Mouse (Mus musculus) kidney, postnatal 4 days (tissue): ENCODE results near the gene Zg16.

ENCODE experiments used
- DNase-seq, 2 experiments: peaks; one replicate each; pipeline ENCODE4 v3.0.0; 2021; ENCODE audit warnings: mixed read lengths in 2 of 2

The Zg16 gene

DNA sequence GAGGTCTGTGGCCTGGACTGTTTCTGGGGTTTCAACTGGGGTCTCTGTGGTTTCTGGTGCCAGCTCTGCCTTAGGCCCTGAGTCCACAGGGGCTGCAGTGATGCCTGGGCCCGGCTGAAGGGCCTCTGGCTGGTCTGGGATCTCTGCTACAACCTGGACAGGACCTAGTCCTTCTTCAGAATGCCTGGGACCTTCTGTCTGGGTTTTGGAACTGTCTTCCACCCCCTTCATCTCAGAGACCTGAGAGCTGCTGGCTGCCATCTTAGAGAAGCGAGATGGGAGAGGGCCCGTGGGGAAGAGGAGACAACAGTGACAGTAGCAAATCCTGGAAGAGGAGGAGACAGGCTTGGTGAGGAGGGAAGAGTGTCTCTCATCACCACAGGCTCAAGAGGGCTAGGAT, 67.1 kb downstream of the Zg16 start:
- no peak for DNase-seq

DNA sequence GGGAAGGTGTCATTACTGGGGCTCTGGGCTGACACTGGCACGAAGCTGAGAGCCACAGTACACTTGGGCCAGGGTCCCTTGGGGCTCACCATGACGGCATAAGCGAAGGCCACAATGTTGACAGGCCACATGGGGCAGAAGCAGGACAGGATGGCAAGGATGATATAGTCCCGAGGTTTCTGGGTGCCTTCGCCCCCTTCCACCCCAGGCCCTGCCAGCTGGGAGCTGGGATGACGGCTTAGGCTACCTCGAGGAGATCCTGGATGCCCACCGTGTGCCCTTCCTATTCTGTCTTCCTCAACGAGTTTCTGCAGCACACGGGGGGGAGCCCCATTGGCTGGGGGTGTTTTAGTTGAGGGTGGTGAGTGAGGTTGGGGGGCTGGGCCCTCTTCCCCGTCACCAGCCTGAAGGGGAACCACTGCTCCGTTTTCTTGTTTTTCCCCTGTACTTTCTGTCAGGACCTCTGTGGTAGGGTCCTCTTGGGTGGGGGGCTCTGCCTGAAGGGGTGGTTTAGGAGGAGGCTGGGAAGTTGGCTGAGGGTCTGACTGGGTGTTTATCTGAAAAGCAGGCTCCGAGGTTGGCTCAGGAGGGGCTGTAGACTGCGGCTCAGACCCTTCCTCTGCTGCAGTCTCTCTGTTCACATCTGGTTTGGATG, 67.7 kb downstream of the Zg16 start:
- no peak for DNase-seq

DNA sequence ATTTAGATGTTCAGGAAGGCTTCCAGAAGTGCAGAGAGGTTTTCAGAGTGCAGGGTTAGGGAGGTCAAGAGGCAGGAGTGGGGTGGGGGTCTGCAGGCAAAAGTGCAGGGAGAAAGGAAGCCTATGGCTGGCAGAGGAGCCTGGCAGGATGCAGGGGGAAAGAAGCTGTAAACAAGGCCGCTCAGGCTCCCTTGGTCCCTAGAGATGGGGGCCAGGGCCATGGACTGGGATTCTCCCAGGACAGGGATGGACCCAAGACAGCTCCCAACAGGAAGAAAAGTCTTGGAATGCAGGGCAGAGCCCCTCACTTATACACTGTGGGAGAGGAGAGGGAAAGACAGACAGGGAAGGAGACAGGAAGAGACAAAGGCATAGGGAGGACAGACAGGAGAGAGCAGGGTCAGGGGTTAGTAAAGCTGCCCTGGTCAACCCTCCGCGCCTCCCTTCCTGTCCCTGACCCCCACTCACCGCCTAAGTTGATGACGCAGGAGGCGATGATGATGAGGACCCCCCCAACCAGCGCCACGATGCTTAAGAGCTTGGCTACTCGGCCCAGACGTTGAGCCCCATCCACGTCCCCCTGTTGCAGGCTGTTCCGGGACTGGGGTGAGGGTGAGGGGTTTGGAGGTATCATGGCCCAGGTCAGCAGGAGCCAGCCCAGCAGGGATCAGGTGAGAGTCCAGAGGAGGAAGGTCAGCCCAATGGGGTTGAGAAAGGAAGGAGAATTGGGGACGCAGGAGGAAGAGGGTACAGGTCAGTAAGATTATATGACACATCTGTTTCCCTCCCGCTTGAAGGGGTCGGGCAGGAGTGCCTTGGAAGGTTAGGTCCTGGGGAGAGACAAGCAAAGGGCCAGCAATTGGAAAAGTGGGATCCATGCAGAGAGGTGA, 68.5 kb downstream of the Zg16 start:
- DNase-seq = no peak

DNA sequence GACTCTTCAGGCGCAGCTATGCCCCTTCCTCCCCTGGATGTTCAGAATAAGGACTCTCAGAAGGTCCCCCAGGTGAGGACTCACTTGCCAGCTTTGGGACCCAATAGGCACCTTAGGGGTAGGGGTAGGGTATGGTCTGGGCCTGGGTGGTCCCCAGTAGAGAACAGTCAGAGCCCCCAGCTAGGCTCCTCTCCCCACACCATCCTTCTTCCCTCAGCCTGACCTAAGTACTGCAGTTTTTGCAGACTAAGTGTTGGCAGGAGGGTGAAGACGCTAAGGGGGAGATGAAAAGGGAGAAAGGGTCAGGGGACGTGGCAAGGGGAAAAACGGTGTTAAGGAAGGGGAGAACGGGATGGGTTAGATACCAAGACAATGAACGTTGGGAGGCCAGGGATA, 69.2 kb downstream of the Zg16 start:
- DNase-seq = no peak

DNA sequence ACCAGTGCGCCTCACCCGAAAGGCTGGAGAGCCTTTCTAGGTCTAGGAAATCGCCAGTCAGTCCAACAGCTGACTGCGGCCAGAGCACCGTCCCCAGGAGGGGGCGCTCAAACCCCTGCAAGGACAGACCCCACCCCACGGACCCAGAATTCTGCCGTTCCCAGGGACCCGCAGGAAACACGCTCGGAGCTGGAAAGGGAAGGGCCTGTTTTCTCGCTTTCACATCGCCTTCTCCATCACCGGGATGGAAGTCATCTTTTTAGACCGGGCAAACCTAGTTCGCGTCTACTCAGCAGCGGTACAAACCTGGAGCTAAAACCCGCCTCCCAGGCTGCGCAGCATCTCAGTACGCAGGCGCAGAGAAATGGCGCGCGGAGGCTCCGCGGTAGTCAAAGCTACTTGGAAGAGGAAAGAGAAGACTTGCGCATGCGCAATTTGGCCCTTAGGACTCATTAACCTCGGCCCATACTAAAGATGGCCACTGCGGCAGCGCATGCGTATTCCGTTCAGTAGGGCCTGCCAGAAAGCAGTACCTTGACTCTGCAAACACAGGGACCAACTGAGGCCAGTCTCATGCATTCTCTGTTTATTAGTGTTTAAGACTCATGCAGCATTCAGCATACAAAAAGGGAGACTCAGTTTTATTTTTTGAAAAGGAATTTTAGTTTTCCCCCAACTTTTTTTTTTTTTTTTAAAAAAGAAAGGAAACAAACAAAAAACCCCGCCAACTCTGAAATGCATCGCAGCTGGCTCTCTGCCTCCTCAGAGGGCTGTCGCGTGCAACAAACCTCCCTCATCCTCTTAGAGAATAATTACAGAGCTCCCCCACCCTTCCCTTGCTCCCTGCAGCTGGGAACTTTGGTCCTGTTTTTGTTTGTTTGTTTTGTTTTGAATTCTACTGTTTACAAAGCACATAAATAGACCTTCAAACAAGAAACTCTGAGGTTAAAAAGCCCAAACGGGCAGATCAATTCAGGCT, 69.9 kb downstream of the Zg16 start, which contains the start of gene Pagr1a:
TSS of gene Pagr1a (minus strand) at position 382 of the 979 bp plus-strand sequence.
- DNase-seq = peak; percentile 97 to 99

DNA sequence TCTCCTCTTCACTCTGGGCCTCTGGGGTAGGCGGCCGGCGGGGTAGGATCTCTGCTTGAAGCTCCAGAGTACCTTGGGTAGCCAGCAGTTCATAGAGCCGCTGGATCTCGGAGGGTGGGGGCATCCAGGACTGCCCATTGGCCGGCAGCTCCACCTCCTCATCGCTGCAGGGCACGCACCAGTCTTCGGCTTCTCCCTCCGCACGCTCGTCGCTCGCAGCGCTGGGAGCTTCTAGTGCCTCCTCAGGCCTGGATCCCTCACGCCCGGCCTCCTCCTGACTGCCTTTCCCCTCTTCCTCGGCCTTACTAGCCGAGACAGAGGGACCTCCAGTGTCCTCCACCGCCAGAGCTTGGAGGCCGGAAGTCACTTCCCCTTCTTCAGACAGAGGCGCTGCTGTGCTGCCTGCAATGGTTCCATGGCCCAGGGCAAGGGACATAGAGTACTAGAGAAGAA, 70.6 kb downstream of the Zg16 start:
- DNase-seq = peak in 1 of 2 experiments; percentile 72

DNA sequence TGATC, 70.8 kb downstream of the Zg16 start, which contains the start of gene Pagr1b:
TSS of gene Pagr1b (minus strand) at position 4 of the 5 bp plus-strand sequence.
- no peak for DNase-seq

DNA sequence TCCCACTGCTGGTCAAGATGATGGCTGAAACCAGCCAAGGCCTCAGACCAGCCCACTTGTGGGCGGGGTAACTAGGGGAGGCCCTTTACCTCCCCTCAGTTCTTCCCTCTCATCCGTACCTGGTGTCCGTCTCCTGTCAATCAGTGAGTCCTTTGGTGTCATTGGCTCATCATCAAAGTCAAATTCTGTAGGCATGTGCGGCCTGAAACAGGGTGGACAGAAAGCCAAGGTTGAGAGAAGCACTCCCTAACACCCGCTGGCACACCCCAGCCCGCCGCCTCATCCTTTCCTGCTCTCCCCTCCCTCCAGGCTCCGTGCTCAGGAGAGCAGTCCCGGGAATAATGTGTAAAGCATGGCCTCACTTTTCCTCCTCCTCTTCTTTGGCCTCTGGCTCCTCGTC, 71.0 kb downstream of the Zg16 start:
- DNase-seq = peak; percentile 63 to 74

DNA sequence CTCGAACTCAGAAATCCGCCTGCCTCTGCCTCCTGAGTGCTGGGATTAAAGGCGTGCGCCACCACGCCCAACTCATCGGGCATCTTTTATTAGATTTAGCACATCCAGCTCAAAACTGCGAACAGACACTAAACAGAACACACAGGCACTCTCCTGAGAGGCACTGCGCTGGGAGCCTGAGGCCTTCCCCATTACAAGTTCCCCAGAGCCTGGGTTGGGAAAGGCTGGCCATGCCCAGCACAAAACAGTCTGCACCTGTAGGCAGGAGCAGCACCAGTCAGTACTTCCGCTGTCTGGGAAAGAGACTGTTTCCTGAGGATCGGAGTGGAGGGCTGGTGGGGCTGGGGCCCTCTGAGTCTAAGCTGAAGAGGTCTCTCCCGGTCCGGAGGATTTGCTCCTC, 72.1 kb downstream of the Zg16 start:
- DNase-seq = no peak

DNA sequence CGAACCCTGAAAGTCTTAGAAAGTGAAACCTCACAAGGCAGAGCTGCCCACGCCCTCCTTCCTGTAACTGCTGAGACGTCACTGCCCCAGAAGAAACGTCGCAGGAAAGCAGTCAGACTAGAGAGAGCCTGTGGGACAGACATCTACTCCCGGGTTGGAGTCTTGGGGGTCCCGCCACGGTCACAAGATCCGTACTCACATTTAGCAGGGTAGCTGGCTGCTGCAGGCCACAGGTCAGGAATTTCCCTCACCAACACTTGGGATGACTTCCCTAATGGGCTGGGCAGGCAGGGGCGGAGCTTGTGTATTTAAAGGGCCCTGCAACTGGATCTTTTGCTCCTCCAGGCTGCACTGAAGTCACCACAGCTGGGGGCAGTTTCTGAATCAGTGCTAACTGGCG, 72.8 kb downstream of the Zg16 start, which contains the start of gene Mvp:
TSS of gene Mvp (minus strand) at position 302 of the 400 bp plus-strand sequence.
- peak; percentile 78 to 85 for DNase-seq

DNA sequence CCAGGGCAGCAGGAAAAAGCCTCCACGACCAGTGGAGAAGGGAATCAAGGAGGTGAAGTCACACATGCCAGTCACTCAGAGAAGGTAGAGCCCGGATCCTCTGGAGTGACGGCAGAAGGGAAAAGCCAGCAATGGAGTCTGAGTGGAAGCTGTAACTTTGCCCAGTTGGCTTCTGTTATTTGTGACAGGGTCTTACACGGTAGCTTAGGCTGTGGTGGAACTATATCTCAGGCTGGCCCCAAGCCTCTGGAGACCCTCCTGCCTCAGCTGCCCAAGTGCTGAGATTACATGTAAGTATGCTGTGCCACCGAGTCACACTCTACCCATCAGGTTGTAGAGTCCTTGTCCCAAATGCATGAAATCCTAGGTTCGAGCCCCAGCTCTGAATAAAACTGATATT, 73.7 kb downstream of the Zg16 start:
- no peak for DNase-seq

DNA sequence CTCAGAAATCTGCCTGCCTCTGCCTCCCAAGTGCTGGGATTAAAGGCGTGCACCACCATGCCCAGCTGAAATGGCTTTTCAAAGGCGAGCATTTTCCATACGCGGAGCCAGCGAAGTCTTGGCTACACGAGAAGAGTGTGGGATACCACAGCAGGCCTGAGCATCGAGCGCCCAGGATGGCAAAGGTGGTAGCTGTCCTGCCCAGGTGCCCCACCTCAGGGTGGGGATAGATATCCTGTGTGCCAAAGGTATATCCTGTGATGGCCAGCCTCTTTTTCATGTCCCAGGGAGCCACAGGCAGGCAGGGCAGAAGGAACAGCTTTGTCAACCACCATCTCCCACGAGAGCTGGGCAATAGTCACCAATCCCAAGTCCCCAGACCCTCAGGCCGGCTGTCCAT, 74.3 kb downstream of the Zg16 start:
- DNase-seq = no peak

DNA sequence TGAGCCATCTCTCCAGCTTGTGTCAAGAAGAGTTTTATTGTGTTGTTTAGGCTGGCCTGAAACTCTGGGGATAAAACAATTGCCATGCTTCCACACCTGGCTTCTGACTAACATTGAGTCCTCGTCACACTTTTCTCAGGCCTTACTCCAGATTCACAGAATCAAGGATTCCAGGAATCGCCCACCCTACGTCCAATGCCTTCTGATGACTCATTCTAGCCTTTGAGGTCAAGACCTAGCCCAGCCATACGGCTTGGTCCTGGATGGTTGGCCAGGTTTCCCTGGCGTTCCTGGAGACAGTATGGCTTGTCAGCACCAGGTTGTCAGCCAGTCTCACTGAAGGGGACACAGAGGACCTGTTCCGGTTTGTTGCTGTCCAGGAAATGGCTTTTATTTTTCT, 74.8 kb downstream of the Zg16 start:
- DNase-seq = no peak

DNA sequence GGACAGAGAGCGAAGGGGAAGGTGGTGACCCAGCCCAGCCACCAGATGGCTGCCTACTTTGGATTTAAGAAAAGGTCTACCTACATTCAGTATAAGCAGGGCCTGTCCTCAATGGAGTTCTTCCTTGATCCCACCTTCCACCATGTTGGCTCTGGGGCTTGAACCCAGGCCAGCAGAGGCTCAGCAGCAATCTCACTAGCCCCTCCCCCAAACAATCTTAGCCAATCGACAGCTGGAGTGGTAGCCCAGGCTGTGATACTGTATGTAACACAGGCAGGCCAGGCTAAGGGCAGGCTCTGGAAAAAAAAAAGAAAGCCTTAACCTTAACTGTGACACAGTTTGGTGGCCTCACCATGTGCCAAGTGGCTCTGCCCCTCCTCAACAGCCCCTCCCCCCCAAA, 75.4 kb downstream of the Zg16 start:
- no peak for DNase-seq

DNA sequence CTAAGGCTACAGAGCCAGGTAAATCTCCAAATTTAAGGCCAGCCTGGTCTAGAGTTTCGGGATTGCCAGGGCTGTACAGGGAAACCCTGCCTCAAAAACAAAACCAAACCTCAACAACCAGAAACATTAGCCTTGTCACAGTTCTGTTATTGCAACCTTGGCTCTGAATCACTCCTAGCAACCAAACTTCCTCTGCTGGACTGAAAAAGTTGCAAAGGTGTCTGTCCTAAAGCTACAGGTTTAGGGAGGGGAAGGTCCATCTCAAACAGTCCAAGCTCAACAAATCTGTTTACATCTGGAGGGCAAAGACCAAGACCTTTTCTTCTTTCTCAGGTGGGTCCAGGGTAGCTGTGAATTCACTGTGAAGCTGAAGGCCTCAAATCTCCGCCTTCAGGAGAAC, 76.1 kb downstream of the Zg16 start:
- DNase-seq = no peak

DNA sequence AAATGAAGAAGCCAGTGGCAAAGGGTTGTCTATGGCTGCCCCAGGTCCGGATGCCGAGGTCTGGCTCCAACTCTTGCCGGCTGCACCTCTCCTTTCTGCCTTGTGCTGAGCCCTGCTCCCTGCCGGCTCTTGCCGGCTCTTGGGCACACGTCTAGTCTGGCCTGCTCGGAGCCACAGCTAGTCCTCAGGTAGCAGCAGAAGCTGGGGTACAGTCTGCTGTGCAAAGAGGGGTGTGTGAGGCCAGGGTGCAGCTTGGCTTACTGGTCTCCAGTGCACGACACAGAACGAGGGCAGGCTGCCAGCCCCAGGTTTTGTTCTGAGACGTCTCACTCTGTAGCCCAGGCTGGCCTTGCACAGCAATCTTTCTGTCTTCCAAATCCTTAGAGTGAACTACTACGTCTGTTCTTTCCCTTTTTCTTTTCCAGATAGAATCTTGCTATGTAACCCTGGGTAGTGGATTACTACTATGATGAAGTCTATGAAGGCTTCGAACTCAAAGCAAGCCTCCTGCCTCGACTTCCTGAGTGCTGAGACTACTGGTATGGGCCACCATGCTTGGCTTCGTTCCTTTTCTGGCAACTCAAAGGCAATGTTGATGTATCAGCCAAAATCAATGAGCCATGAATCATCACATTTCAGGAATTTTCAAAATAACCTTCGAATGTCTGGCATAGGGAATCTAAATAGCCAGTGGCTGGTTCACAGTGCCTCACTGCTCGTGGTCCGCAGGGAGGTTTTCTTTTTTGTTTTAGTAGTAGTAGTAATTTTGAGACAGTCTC, 77.6 kb downstream of the Zg16 start:
- no peak for DNase-seq

DNA sequence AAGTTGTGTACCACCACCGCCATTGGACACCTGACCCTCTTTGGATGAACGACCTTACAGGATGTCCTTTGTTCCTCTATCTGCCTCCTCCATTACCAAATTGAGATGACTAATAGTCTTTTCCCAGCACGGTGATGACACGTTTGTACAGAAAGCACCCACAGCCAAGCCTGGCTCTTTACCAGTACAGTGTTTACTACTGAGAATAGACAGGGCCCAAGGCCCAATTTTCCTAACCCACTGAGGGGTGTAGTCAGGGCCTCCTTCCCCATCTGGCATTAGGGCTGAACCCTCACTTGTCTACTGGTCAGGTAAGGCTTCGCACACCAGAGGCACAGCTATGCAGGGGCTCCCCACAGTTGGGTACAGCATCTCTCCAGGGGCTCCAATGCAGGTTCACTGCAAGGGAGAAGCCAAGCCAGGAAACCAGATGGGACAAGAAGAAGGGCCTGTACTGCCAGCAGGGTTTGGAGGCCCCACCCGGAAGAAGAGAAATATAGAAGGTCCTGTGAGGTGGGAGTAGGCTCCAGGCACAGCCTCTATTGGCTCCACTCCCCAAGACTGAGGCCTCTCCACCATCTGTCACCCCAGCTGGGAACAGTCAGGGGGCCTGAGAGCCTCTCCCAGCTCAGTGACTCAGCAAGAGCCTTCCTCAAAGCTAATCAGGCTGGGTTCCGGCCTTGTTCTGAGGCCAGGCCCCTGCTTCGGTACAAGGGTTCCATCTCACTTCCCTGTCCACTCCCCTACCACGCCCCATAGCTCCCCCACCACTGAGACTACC, 78.7 kb downstream of the Zg16 start:
- DNase-seq = peak; percentile 79 to 85

DNA sequence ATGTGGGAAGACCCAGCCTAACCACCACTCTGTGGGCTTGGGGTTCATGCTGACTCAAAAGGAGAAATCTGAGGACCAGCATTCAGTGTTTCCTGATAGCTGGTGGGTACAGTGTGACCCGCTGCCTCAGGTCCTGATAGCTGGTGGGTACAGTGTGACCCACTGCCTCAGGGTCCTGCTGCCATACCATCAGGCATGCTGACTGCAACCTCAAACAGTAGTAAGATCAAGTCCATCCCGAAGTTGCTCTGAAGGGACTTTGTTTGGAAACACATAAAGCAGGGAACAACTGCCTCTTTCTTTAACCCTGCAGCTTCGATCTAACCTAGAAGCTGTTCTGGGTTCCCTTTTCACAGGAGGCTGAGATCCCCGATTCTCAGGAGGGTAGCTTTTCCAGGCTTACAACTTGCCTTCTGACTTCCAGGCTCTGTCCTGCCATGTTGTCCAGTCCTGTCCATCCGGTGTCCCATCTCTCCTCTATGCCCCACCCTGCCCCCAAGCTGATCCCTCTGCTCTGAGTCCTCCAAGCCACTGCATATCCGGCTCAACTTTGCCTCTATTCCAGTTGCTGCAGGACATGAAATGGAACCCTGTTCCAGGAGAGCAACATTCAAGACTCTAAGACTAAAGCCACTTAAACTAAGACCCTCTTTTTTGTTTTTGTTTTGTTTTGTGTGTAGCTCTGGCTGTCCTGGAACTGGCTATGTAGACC, 79.7 kb downstream of the Zg16 start:
- DNase-seq = no peak

DNA sequence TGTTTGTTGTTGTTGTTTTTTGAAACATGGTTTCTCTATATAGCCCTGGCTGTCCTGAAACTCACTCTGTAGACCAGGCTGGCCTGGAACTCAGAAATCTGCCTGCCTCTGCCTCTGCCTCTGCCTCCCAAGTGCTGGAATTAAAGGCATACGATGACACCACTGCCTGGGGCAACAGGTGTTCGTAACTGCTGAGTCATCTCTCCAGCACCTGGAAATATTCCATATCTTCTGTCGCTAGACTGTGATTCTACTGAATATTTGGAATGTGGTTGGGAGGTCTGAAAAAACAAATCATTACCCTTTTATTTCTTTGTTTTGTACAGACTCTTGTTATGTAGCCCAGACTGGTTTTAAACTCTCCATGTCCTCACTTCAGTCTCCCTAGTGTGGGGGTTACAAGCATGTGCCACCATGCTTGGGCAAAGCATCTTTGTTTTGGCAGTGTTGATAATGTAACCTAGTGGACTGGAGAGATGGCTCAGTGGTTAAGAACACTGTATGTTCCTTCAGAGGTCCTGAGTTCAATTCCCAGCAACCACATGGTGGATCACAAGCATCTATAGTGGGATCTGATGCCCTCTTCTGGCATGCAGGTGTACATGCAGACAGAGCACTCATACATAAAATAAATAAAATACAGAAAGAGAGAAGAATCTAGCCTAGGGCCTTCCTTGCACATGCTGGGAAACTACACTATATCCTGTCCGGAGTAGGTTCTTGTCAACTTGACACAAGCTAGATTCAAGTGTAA, 82.8 kb downstream of the Zg16 start:
- DNase-seq = no peak

DNA sequence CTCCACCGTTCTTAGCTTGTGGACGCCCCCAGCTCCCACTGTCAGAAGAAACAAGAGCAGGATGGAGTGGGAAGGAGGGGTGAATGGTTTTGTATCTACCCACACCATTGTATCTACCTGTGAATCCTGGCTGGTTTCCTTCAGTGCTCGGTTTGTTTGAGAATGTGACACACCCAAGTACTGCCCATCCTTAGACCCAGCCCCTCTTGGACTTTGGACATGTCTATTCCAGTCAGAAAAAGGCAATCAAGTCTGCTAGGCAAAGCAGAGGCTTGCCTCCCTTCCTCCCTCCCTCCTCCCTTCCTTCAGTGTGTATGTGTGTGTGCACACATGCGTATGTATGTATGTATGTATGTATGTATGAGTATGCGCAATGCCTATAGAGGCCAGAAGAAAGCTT, 83.5 kb downstream of the Zg16 start:
- no peak for DNase-seq
